Mouse (Mus musculus) brain, embryonic 14.5 days (tissue): ENCODE results near the gene Thrb.

Experiments used
- CTCF ChIP-seq: fragments of 200-500 bp; IDR thresholded peaks from 2 replicates; pipeline ENCODE4 v1.5.1; 2012; ENCODE audit warnings: inconsistent platforms, mild to moderate bottlenecking, moderate library complexity, borderline replicate concordance; ENCODE audit not compliant: insufficient read depth, insufficient read length; ENCODE audit errors: extremely low read depth
- POLR2A ChIP-seq: fragments of 200-500 bp; IDR thresholded peaks from 2 replicates; pipeline ENCODE4 v1.6.1; 2012; ENCODE audit warnings: mild to moderate bottlenecking, inconsistent platforms, borderline replicate concordance; ENCODE audit not compliant: poor library complexity, insufficient read depth, insufficient read length, severe bottlenecking; ENCODE audit errors: extremely low read depth

GRCm38 (mm10) chr14:17917124-17917763 is 257.2 kb downstream of the Thrb start:
- TF ChIP-seq CTCF (no peak), POLR2A (no peak)
